Mouse (Mus musculus): Measurements from ENCODE around the gene Igfn1.

- no peak for TF ChIP-seq MEF2A (IDR thresholded peaks at IDR 0.05; ENCODE audit: borderline replicate concordance, low read depth, low read length)
- no peak for TF ChIP-seq BHLHE40 (IDR thresholded peaks at IDR 0.05; ENCODE audit: low read depth, low read length)
- TF ChIP-seq ZC3H11A (IDR thresholded peaks at IDR 0.05; ENCODE audit: low read depth, low read length), result no peak
- TF ChIP-seq NRF1 (IDR thresholded peaks at IDR 0.05; ENCODE audit: low read depth, low read length), result no peak
- TF ChIP-seq MYC (IDR thresholded peaks at IDR 0.05; ENCODE audit: low read depth, low read length), result peak; percentile 53; the same call in 1 of the 2 replicates
Observed at GRCm38 (mm10) chr1:135958483-135958882, 47.7 kb downstream of the Igfn1 start.

Data from CH12.LX (cell line).